Mouse (Mus musculus) limb, embryonic 15.5 days (tissue): ENCODE results near the gene Cmss1. TPM values are rescaled to one million over a fixed set of nuclear protein-coding genes. Genes with fewer than 3 reads are reported as not detected.

Experiments used
- ATAC-seq: fragments of 200-750 bp; cut with Nextera tagmentation; 2 replicates; pipeline ENCODE4 v1.8.0; 2017; ENCODE audit warnings: low read depth, moderate TSS enrichment; ENCODE audit not compliant: insufficient number of reproducible peaks, low FRiP score, low TSS enrichment
- H3K27ac ChIP-seq: fragments of 300-500 bp; sonication (generic); 2 replicates; pipeline ENCODE4 v1.5.1; 2015; ENCODE audit warnings: moderate library complexity, mild to moderate bottlenecking, inconsistent platforms
- H3K27me3 ChIP-seq: fragments of 300-500 bp; sonication (generic); 2 replicates; pipeline ENCODE4 v1.6.1; 2015; ENCODE audit warnings: inconsistent platforms
- H3K36me3 ChIP-seq: fragments of 300-500 bp; sonication (generic); 2 replicates; pipeline ENCODE4 v1.6.1; 2015; ENCODE audit warnings: inconsistent platforms
- H3K4me1 ChIP-seq: fragments of 300-500 bp; sonication (generic); 2 replicates; pipeline ENCODE4 v1.6.1; 2015; ENCODE audit warnings: inconsistent platforms
- H3K4me2 ChIP-seq: fragments of 300-500 bp; sonication (generic); 2 replicates; pipeline ENCODE4 v1.6.1; 2015; ENCODE audit warnings: mild to moderate bottlenecking, inconsistent platforms
- H3K4me3 ChIP-seq: fragments of 300-500 bp; sonication (generic); 2 replicates; pipeline ENCODE4 v1.5.1; 2015; ENCODE audit warnings: mild to moderate bottlenecking, inconsistent platforms
- H3K9ac ChIP-seq: fragments of 300-500 bp; sonication (generic); 2 replicates; pipeline ENCODE4 v1.6.1; 2015; ENCODE audit warnings: inconsistent platforms
- H3K9me3 ChIP-seq: fragments of 300-500 bp; sonication (generic); 2 replicates; pipeline ENCODE4 v1.6.1; 2016; ENCODE audit warnings: inconsistent platforms
- WGBS: fragments of 180-500 bp; shearing (Covaris S2); methylation state at CpG from one replicate; pipeline ENCODE4 v1.1.7; 2015; 5-methylcytosine and 5-hydroxymethylcytosine counted together
- polyA plus RNA-seq: library from polyadenylated mRNA; unstranded; fragments of >200 nt; fragmentation: Nextera tagmentation; extraction: Ambion mirVana; gene quantifications from 2 replicates; pipeline ENCODE4 v1.2.1, GENCODE M21; 2015

Gene Cmss1
- polyA plus RNA-seq, 1 experiment from 2014 or later: 41.8 TPM

DNA sequence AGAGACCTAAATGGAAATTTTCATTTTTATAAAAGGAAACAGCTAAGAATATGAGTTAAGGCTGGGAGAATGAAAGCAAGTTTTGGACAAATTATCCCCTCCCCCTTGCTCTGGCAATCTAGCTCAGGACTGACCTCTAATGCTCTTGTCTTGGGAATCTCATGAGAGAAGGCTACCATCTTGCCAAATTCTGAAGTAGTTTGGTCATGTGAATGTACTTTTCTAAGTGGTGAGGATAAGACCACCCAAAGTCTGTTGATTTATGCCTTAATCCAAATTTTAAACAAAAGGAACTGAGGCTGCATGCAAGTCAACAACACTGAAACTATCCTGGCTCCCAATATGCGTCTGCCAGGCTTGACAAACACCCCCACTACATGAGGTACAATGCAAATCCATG, 98.3 kb downstream of the Cmss1 start:
- WGBS: 91% methylated on average over 1 of the region's 1 CpGs
- no peaks in the 10 kb centered on the region for H3K4me1 ChIP-seq
- no peak overlapping the region for H3K9ac ChIP-seq
- no peak overlapping the region for H3K27ac ChIP-seq
- H3K36me3 ChIP-seq: no peaks in the 10 kb centered on the region
- H3K4me2 ChIP-seq: no peak overlapping the region
- H3K4me3 ChIP-seq: no peak overlapping the region
- H3K9me3 ChIP-seq: no peaks in the 10 kb centered on the region
- ATAC-seq: no peak
- no peaks in the 10 kb centered on the region for H3K27me3 ChIP-seq

DNA sequence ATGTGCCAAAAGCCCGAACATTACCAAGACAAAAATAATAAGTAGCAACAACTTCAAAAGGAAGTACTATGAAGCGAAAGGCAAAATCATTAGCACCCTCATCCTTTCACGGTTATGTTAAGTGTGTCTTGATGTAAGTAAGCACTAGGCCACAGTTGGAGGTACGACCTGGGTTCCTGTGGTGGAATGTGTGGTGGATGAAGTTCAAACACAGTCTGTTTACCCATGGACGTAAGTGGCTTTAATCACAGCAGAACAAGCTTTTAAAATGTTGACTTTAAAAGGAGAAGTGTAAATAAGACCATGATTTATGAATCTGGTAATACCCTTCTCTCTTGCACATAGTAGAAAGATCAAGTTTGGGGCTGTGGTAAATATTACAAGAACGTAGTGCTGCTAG, 100.5 kb downstream of the Cmss1 start:
- Histone ChIP-seq H3K4me2 (no peak overlapping the region), H3K4me3 (no peak overlapping the region), H3K27me3 (no peaks in the 10 kb centered on the region), H3K36me3 (no peaks in the 10 kb centered on the region), H3K4me1 (no peaks in the 10 kb centered on the region), H3K9ac (no peak overlapping the region), H3K9me3 (no peaks in the 10 kb centered on the region), H3K27ac (no peak overlapping the region)
- WGBS: 63% methylated on average over 6 of the region's 6 CpGs
- ATAC-seq: no peak

DNA sequence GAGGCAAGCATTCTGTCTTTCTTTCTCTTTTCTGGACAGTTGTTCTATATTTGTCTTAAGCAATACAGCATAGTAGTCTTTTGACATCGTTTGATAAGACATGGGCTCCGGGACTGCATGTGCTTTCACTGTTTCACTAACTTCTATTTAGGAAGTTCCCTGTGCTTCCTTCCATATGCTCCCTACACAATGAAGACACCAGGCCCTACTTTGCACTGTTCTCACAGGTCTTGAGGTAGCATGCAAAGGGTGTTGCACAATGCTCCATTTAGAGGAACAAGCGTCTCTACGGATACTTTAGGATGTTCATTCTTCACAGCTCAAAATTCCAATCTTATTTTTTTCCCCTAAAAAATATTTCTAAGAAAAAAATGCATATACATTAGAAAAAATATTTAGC, 101.9 kb downstream of the Cmss1 start:
- no peaks in the 10 kb centered on the region for H3K36me3 ChIP-seq
- H3K4me1 ChIP-seq: no peaks in the 10 kb centered on the region
- H3K27ac ChIP-seq: no peak overlapping the region
- H3K27me3 ChIP-seq: no peaks in the 10 kb centered on the region
- H3K9me3 ChIP-seq: no peaks in the 10 kb centered on the region
- no peak overlapping the region for H3K9ac ChIP-seq
- no peak overlapping the region for H3K4me2 ChIP-seq
- ATAC-seq: no peak
- WGBS: 85% methylated on average over 4 of the region's 4 CpGs
- no peak overlapping the region for H3K4me3 ChIP-seq

DNA sequence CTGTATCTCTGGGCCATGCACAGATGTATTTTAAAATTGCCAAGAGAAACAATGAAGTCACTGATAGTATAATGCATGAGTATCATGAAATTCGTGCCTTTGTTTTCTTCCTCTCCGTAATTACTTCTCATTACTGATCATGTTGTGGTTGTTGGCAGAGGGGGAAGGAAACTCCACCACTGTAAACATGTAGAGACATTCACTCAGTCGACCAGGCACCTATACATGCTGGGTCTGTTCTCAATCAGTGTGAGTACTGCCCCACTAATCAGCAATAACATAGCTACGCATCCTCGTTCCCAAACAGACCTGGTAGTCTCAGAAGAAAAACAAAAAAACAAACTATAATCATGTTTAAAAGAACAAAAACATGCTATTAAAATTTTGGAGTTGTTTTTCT, 103.9 kb downstream of the Cmss1 start:
- 53% methylated on average over 5 of the region's 5 CpGs for WGBS
- Histone ChIP-seq H3K27me3 (no peaks in the 10 kb centered on the region), H3K9ac (no peak overlapping the region), H3K4me1 (no peaks in the 10 kb centered on the region), H3K4me2 (no peak overlapping the region), H3K9me3 (no peaks in the 10 kb centered on the region), H3K27ac (no peak overlapping the region), H3K36me3 (no peaks in the 10 kb centered on the region), H3K4me3 (no peak overlapping the region)
- no peak for ATAC-seq

DNA sequence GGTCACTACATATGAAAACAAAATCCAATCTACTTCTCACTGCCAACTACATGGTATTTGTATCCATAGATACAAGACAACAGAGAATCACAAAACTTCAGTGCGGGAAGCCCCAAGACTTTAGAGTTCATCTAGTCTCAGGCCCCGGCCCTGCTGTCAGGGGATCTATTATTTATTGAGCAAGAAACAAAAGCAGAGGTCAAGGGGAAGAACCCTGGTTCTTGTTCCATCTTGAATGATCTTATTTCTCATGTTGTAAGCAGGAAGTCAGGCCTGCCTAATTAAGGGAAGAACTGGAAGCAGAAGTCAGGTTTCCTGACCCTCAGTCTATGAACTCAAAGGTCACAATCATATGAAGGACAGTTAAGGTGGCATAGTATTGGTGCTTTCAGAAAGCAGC, 104.4 kb downstream of the Cmss1 start:
- H3K4me1 ChIP-seq: no peaks in the 10 kb centered on the region
- no peaks in the 10 kb centered on the region for H3K36me3 ChIP-seq
- no peak overlapping the region for H3K4me2 ChIP-seq
- H3K27ac ChIP-seq: no peak overlapping the region
- H3K27me3 ChIP-seq: no peaks in the 10 kb centered on the region
- H3K4me3 ChIP-seq: no peak overlapping the region
- no peak overlapping the region for H3K9ac ChIP-seq
- no peaks in the 10 kb centered on the region for H3K9me3 ChIP-seq
- 51% methylated on average over 2 of the region's 2 CpGs for WGBS
- ATAC-seq: no peak

DNA sequence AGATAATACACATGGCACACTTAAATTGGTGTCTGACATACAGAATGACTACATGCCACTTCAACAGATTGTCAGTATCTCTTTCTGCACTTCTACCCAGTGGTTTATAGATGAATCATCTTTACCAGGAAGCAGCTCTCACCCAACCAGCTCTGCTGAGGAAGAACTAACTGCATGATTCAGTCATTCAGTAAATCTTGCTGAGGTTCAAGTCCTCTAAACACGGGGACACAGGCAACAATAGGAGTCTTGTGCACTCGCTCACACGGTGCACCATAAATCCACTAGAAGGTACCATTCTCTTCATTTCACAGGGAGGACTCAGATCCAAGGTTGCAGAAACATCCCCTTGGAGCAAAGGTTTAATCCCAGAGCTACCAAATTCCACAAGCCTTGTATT, 105.8 kb downstream of the Cmss1 start:
- no peaks in the 10 kb centered on the region for H3K36me3 ChIP-seq
- no peak overlapping the region for H3K4me3 ChIP-seq
- no peak overlapping the region for H3K9ac ChIP-seq
- H3K4me1 ChIP-seq: 0 out of 2 replicates have a peak, but pooled peaks cover 2% of the 10 kb centered on the region
- no peak for ATAC-seq
- WGBS: 54% methylated on average over 3 of the region's 3 CpGs
- no peaks in the 10 kb centered on the region for H3K9me3 ChIP-seq
- H3K27ac ChIP-seq: no peak overlapping the region
- H3K4me2 ChIP-seq: no peak overlapping the region
- no peaks in the 10 kb centered on the region for H3K27me3 ChIP-seq

DNA sequence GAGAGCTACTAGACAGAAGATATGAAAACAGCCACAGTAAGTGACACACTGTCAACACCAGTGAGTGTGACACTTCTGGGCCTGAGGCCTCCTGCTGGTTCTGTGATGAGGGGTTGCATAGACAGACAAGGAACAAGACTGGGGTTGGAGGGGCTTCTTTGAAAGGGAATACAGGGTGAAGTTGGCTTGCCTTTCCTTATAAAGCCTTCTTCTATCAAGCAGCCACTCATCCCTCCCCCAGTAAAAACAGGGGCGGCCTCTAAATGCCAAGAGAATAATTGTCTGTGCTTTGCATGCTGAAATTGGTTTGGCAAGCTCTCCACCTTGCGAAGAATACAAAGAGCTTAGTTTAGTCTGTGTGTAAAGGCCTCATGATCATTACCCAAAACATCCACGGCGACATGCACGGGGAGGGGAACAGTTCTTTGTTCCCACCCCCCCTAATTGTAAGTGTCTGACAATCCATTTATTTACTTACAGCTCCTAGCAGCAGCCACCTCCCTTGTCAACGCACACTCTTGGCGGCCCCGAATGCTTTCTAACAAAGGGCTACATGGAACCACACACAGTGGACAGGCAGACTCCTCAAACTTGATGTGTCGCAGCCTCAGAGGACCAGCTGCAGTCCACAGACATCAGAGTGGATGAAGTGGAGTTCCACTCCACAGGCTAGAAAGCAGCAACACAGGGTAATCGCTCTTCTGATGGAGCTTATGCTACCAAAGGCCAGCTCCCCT, 110.1 kb downstream of the Cmss1 start:
- Histone ChIP-seq H3K36me3 (no peaks in the 10 kb centered on the region), H3K9ac (no peak overlapping the region), H3K4me1 (0 out of 2 replicates have a peak, but pooled peaks cover 2% of the 10 kb centered on the region), H3K9me3 (no peaks in the 10 kb centered on the region), H3K27me3 (no peaks in the 10 kb centered on the region), H3K27ac (no peak overlapping the region), H3K4me2 (no peak overlapping the region), H3K4me3 (no peak overlapping the region)
- 84% methylated on average over 10 of the region's 10 CpGs for WGBS
- ATAC-seq: no peak

DNA sequence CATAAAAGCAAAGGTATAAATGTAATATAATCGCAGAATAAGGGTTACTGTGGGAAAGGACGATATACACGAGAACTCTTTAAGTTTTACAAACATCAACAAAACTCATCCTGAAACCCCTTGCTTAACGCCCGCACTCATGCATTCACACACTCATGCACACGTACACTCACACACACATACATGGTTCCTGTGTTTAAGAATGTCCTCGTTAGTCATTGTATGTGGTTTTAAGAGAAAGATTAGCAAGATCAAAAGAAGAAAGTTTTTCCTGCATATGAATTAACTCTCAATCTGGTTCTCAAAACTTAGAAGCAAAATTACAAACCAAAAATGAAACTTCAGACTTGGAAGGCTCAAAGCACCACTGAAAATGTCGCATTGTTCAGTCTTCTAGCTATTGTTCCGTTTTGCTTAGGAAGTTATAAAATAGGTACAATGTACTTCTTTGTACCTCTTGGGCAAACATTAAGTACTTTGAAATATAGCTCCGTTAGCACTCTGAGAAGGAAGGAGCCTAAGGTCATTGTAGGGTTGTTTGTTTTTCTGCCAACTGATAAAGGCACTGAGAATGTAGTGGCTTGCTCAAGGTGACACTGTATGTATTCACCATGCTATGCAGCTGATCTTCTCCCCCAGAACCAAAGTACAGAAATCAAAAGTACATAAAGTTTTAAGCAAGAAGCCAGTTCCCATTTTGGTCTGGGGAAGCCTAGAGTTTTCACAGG, 111.0 kb downstream of the Cmss1 start:
- H3K4me3 ChIP-seq: no peak overlapping the region
- H3K27ac ChIP-seq: no peak overlapping the region
- WGBS: 78% methylated on average over 10 of the region's 10 CpGs
- H3K4me2 ChIP-seq: no peak overlapping the region
- no peaks in the 10 kb centered on the region for H3K9me3 ChIP-seq
- H3K36me3 ChIP-seq: no peaks in the 10 kb centered on the region
- no peak for ATAC-seq
- no peak overlapping the region for H3K9ac ChIP-seq
- H3K27me3 ChIP-seq: no peaks in the 10 kb centered on the region
- H3K4me1 ChIP-seq: 0 out of 2 replicates have a peak, but pooled peaks cover 2% of the 10 kb centered on the region

DNA sequence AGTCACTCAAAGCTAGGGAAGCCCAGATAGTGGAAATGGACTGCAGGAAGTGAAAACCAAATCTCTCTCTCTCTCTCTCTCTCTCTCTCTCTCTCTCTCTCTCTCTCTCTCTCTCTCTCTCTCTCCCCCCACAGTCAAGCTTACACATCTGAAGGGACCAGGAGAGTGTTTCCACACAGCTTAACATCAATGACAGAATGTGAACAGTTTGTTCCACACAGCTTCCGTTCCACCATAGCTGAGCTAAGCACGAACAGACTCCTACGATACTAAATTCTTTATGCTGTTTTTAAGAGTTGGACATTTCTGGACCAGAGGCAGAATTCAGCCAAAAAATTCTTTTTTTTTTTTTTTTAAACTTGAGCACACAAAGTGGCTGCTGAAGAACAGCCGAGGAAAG, 114.8 kb downstream of the Cmss1 start:
- H3K4me1 ChIP-seq: 0 out of 2 replicates have a peak, but pooled peaks cover 4% of the 10 kb centered on the region
- no peaks in the 10 kb centered on the region for H3K36me3 ChIP-seq
- H3K27ac ChIP-seq: no peak overlapping the region
- WGBS: 69% methylated on average over 4 of the region's 4 CpGs
- H3K4me2 ChIP-seq: no peak overlapping the region
- H3K27me3 ChIP-seq: no peaks in the 10 kb centered on the region
- ATAC-seq: no peak
- H3K9ac ChIP-seq: no peak overlapping the region
- H3K9me3 ChIP-seq: no peaks in the 10 kb centered on the region
- no peak overlapping the region for H3K4me3 ChIP-seq

DNA sequence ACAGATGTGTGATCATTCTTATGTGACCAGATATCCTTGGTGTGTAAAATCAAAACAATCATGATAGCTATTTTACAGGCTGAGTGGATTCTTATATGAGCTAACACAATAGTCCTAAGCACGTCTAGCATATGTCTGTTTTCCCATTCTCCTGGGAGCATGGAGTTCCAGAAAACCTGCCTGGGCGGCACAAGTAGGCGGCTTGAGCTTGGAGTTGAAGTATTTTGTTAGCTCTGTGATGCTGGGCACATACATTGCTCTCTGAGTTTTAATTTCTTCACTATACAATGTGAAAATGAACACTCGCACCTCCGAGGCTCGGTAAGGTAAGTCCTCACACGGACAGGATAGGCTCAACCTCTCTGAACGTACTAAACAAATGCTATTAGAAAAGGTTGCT, 116.0 kb downstream of the Cmss1 start:
- Histone ChIP-seq H3K4me3 (no peak overlapping the region), H3K27me3 (no peaks in the 10 kb centered on the region), H3K4me2 (no peak overlapping the region), H3K9ac (no peak overlapping the region), H3K4me1 (0 out of 2 replicates have a peak, but pooled peaks cover 4% of the 10 kb centered on the region), H3K9me3 (no peaks in the 10 kb centered on the region), H3K36me3 (no peaks in the 10 kb centered on the region), H3K27ac (no peak overlapping the region)
- ATAC-seq: no peak
- WGBS: 83% methylated on average over 8 of the region's 8 CpGs

DNA sequence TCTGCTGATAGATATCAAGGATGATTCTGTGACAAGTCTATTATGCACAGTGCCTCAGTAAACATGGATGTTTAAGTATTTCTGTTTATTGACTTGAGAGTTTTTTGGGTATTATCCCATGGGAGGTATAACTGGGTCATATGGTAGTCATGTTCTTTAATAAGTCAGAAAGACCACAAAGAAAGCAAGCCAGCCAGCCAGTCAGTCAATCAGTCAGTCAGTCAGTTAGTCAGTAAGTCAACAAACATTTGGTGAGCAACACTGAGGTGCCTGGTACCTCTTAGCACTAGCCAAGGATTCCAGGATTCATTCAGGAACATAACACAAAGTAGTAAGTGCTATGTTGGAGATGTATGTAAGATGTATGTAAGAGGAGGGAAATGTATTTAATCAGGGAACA, 118.0 kb downstream of the Cmss1 start:
- Histone ChIP-seq H3K9ac (no peak overlapping the region), H3K27ac (no peak overlapping the region), H3K36me3 (no peaks in the 10 kb centered on the region), H3K9me3 (no peaks in the 10 kb centered on the region), H3K4me2 (no peak overlapping the region), H3K4me3 (no peak overlapping the region), H3K27me3 (no peaks in the 10 kb centered on the region), H3K4me1 (peaks cover 12% of the 10 kb centered on the region)
- no peak for ATAC-seq

DNA sequence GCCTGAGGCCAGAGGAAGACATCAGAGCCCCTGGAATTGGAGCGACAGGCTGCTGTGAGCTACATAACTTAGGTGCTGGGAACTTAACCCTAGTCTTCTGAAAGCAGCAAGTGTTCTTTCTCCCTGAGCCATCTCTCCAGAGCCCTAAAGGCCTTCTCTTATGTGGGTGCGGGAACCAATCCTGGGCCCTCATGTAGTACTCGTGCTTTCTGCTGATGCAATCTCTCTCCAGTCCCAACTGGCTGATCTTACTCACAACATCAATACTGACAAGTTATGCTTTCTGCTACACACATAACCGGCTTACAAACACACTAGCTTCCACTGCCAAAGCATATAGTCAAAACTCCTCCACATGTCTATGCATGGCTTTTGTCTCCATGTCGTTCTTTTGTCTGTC, 120.4 kb downstream of the Cmss1 start:
- Histone ChIP-seq H3K9ac (no peak overlapping the region), H3K9me3 (no peaks in the 10 kb centered on the region), H3K27ac (0 out of 2 replicates have a peak overlapping the region, but pooled peaks have one; percentile 18), H3K27me3 (no peaks in the 10 kb centered on the region), H3K4me3 (no peak overlapping the region), H3K4me2 (no peak overlapping the region), H3K36me3 (no peaks in the 10 kb centered on the region), H3K4me1 (peaks cover 18% of the 10 kb centered on the region)
- no peak for ATAC-seq
- 86% methylated on average over 5 of the region's 5 CpGs for WGBS
